Mouse (Mus musculus): ENCODE results near the gene Alkbh2.
A peak's percentile ranks its signal among the peaks of the same experiment; 100 is the strongest.

Alkbh2 gene

DNA sequence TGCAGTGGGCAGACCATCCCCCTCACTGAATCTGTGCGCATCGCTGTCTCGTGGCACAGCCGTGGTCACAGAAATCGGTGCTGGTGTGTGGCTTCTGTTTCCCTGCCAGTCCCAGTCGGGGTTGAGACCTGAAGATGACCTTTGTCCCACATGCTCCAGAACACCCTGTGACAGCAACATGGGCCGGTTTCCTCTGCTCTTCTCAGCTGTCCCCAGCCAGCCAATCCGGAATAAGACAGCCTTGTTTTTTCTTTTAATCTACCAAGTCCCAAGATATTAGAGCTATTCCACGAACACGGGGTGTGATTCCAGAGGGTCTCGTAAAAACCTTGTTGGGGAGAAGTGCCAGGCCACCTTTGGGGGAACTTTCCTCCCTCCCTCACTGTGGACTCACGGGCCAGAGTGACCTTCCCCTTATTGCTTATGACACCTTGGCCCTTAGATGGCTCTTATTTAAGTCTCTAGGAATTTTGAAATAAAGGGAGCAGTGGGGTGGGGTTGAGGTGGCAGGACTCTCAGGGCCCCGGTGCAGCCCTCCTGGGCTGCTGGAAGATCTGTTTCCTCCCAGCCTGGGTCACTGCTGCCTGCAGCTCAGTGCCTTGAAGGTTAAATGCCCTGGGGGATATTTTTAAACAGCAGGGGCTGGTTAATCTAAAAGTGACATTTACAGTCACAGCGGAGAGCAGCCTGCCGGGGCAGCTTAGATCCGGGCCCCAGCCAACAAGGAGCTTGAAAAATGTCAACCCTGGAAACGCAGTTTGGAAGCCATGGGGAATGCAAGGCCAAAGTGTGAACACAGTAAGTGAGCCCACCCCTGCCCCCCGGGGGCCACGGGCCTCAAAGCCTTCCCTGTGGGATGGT, 18.2 kb upstream of the Alkbh2 start, which contains the start of gene Acacb:
Gene Acacb, plus strand, starts transcription at position 508 of the 861 bp plus-strand sequence.
- no peak for DNase-seq (ENCODE audit: low read depth, low spot score)

DNA sequence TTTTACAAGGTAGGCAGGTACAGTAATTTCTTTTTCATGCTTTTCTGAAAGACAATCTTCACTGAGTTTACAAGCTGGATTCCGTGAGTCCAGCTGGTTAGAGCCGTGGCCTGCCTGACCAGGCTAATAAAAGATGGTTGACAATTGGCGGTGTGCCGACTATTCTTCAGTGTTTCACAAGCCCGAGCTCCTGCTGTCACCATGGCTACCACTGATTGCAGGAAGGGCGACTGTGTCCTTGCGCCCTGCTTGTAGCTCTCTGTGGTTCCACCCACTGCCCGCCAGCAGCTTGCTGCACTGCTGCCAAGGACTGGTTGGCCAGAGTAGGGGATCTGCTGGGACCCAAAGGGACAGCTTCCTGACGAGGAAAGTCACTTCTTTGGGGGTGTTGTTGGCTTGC, 11.2 kb upstream of the Alkbh2 start:
- DNase-seq (ENCODE audit: low read depth, low spot score) = peak; percentile 74

DNA sequence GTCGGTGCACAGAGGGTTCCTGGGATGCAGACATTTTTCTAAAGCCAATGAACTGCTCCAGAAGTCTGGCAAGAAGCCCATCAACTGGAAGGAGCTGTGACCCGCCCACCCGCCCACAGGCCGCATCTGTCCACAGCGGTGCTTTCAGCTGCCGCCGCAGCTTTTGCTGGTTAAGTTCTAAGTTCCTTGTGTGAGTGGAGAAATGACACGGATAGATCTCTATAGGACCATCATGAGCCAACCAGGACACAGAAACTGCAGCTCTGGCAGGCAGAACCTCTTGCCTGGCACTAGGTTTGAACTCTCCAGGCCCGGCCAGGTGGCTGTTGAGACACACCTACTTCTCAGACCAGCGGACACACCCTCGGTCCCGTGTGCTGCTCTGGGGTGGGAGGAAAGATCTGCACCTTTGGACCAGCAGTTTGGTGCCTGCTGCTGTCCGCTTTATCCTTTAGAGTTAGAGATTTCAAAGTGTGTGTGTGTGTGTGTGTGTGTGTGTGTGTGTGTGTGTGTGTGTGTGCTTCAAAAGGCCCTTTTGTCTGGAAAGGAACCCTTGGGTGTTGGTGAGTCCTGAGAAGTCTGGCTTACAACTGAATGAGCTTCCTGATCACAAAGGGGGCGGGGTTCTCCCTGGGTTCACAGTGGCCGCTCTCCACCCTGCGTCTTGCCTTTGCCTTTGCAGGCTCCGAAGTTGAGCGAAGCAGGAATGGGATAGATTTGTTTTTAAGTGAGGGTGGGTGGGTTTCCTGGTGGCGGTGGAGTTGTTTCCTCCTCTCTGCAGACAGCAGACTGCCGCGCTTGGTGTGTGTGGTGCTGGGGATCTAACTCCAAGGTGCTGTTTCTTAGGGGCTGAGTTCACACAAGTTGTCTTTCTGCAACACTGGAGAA, 10.5 kb upstream of the Alkbh2 start:
- no peak for DNase-seq (ENCODE audit: low read depth, low spot score)

DNA sequence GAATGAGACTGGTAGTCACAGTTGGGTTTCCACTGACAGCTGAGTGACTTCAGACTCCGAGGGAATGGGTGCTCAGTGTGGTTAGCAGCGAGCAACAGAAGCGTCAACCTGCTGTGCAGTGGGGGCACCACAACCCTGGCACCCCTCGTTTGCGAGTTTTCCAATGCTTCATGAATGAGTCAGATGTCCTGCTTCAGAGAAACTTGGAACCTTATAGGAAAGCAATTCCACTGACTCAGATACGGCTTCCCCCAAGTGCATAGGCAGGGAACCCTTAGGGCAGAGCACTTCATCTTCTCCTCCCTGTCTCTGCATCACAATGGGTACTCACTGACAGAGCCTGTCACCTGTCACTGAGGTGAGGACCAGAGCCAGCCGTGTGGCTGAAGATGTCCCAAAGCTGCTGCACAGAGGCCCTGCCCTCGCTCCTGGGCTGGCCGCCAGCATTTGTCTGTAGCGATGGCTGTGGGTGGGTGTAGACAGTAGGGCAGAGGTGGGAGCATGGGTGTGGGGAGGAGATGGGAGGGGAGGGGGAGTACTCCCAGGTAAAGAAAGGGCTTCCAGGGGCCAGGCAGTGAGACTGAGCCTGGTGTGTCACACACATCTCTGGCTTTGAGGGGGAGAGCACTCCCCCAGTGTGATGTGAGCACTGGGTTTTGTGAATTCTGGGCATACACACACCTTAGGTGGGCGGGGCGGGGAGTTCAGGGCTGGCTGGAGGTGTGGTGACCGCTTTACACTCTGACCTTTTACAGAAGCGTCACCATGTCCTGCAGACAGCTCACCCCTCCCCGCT, 9.7 kb upstream of the Alkbh2 start:
- DNase-seq (ENCODE audit: low read depth, low spot score) = no peak

DNA sequence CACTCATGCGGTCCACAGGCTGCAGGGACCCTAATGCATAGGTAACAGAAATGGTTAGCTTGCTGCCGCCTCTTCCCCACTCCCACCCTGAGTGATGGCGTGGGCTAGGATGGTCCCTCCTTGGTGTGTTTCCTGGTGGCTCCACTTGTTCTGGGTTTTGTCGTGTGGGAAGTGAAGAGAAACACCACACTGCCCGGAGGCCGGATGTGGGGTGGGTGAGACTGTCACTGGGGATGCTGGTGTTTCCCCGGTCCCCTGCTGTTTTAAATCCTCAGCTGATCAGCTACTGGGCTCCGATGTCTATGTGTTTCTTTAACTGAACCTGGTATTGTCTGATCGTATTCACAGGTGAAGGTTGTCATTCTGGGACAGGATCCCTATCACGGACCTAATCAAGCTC, 7.5 kb upstream of the Alkbh2 start:
- no peak for DNase-seq (ENCODE audit: low read depth, low spot score)

DNA sequence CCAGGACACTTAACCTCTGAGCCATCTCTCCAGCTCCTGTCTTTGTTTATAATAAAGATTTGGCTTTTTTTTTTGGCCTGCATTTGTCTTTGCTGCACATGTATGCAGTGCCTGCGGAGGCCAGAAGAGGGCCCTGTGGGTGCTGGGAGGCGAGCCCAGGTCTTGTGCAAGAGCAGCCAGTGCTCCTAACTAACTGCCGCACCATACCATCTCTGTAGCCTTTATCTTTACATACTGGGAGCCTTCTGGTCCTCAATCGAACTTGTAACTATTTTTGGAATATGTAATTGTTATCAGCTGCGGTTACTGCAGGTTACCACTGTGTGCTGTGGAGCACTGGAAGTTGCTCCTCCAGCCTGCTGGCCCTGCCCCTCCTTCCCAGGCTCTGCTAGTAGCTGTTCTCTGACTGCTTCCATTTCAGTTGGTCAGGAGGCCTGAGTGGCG, 6.1 kb upstream of the Alkbh2 start:
- no peak for DNase-seq (ENCODE audit: low read depth, low spot score)

DNA sequence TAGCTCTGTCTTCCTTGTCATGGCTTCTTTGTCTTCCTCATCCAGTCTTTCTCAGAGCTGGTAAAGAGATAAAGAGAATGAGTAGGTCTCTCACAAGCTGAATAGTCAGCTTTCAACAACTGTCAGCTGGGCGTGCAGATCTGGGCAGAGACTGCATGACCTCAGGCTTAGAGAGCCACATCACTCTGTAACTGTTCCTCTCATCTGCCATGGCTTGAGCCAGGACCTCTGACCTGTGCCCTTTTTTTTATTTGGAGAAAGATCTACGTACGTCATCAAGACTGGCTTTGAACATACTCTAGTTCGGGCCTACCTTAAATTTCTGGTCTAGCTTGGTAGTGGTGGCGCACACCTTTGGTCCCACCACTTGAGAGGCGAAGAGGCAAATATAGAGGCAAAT, 4.8 kb upstream of the Alkbh2 start:
- DNase-seq (ENCODE audit: low read depth, low spot score) = no peak

DNA sequence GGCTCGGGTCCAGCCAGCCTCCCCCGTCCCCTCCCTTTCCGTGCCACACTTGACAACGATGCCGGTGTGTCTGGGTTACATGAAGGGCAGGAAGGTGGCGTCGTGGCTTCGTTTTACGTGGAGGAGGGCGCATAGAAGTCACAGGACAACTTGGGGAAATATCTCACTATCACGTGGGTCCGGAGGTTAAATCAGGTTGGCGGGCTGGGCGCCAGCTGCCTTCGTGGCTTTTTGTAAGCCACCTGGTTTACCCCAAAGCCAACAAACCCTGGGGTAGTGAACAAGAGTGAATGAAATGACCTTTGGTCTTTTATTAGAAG, 3.5 kb upstream of the Alkbh2 start:
- no peak for DNase-seq (ENCODE audit: low read depth, low spot score)

DNA sequence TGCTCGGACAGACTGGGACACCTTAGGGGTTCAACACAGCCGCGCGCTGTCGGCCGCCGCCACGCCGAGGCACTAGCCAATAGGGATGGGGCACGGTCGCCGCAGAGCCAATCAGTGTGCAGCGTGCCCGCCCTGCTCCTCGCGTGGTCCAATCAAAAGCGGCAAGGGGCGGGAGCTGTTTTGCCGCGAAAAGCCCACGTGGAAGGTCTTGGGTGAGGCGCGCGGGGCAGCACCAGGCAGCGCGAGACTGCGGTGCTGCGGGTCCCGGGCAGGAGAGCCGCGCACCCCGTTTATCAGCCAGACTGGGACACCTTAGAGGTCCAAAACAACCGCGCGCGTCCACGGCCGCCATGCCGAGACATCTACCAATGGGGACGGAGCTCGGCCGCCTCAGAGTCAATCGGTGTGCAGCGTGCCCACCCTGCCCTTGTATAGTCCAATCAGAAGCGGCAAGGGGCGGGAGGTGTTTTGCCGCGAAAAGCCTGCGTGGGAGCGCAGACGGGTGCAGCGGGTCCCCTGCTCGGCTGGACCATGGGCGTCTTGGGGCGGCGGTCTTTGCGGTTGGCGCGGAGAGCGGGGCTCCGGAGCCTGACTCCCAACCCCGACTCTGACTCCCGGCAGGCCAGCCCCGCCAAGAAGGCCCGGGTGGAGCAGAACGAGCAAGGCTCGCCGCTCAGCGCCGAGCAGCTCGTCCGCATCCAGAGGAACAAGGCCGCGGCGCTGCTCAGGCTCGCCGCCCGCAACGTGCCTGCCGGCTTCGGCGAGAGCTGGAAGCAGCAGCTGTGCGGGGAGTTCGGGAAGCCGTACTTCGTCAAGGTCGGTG, 2.9 kb upstream of the Alkbh2 start:
- peak; percentile 81 for DNase-seq (ENCODE audit: low read depth, low spot score)

DNA sequence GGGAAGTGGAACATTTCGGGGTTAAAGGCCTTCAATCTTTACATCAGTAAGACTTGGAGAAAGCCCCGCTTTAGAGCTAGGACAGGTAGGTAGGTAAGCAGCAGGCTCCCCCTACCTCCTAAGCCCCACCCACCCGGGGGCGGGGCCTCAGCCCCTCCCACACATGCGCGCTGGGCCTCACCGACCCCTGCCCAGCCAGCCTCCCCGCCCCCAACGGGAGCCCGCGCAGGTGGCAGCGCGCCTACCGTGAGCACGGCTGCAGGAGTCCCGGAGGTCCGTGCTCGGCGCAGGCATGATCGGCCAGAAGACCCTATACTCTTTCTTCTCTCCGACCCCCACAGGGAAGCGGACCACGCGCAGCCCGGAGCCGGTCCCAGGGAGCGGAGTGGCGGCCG, 2.2 kb upstream of the Alkbh2 start, which contains the start of gene Ung:
Gene Ung, plus strand, starts transcription at position 176 of the 395 bp plus-strand sequence.
- no peak for DNase-seq (ENCODE audit: low read depth, low spot score)

DNA sequence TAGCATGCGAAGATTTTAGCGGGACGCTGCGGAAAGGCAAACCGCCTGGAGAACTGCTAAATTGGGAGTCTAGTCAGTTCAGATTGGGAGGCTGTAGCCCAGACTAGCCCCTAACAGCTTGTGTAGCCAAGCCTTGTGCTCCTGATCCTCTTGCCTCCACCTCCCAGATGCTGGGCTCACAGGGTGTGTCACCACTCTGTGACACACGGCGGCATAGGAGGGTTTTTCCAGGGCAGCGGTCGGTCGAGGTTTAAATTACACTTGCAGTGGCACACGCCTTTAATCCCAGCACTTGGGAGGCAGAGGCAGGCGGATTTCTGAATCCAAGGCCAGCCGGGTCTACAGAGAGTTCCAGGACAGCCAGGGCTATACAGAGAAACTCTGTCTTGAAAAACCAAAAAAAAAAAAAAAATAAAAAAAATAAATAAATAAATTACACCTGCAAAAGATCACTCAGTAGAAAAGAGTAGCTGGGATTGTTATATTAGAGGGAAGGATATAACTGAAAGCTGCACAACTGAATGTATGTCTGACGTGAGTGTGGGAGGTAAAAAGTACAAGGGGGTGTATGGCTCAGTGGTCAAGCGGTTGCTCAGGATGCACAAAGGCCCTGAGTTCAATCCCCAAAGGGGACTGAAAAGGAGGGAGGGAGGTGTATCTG, 1.7 kb upstream of the Alkbh2 start:
- no peak for DNase-seq (ENCODE audit: low read depth, low spot score)

DNA sequence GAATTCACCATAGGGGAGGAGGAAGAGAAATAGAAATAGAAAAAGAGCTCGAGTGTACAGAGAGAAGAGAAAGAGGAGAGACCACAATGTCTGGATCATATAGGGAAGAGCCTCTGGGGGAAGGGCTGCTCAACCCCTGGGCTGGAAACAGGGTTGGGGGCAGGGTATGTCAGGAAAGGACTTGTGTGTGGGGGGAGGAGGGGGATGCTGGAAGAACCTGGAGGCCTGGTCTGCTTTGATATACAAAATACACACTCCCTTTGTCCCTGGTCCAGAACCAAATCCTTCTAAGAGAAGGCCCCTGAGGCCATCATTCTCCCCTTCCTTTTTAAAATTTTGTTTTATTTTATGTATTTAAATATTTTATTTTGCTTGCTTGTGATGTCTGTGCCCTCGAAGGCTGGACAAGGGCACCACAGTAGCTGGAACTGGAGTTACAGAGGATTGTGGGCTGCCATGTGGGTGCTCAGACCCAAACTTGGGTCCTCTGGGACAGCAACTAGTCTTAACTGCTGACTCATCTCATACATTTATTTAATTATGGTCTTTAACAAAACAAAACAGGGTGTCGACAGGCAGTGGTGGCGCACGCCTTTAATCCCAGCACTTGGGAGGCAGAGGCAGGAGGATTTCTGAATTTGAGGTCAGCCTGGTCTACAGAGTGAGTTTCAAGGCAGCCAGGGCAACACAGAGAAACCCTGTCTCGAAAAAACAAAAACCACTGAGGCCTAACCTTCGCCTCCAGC, 1.3 kb downstream of the Alkbh2 start:
- no peak for DNase-seq (ENCODE audit: low read depth, low spot score)

DNA sequence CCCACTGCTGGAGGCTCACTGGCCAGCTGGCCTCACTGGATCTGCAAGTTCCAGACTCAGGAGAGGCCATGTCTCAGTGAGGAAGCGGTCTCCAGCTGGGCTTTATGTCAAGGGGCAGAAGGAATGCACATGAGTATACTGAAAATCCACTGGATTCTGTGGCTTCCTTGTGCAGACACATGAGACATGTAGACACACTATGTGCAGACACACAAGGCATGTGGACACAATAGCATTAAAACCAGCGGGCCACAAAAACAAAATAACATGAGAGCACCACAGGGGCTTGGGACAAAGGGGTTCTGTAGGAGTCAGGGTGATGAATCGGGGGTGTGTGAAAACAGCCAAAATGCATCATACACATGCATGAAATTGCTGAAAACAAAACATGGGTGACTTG, 2.0 kb downstream of the Alkbh2 start:
- no peak for DNase-seq (ENCODE audit: low read depth, low spot score)

DNA sequence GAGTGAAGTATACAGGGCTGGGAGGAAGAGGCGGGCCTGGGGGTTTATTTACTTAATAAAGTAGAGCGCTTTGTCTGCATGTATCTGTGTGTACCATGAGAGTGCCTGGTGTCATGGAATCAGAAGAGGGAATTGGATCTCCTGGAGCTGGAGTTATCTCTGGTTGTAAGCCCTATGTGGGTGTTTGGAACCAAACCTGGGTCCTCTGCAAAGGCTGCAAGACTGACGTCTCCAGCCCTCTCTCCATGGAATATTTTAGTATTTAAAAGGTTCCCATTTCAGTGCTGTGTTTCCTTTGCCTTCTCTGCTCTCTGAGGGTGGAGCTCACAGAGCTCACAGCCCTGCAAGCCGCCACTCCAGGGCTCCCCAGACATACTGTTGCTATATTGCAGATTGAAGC, 8.2 kb downstream of the Alkbh2 start:
- DNase-seq (ENCODE audit: low read depth, low spot score) = peak; percentile 59

DNA sequence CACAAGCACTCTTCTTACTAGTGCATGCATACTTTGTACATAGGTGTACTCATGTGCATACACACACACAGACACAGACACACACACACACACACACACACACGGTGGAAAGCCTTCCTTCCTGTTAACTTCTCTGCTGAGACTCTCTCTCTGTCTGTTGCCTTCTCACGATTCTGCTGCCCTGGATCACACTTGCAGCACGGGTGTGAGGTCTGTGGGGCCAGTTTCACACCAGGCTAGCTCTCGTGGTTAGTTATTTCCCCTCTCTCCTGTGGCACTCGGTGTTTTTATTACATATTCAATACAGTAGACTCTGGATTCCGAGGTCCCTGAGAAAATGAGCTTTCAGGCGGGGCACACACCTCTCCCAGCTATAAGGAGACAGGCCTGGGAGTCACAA, 11.4 kb downstream of the Alkbh2 start:
- DNase-seq (ENCODE audit: low read depth, low spot score) = no peak

DNA sequence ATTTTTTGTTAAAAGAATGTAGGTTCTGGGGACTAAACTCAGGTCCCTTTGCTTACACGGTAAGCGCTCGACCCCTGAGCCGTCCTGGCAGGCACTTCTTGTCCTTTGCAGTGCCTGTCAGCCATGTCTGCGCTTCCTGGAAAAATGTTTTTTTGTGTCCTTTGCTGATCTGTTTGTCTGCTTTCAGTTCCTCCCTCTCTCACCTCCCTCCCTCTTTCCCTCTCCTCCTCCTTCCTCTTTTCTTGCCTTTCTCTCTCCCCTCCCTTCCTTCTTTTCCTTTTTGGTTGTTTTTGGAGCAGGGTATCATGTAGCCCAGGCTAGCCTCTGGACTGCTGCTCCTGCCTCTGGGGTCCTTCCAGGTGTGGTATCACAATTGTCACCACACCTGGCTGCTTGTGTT, 13.0 kb downstream of the Alkbh2 start:
- no peak for DNase-seq (ENCODE audit: low read depth, low spot score)

DNA sequence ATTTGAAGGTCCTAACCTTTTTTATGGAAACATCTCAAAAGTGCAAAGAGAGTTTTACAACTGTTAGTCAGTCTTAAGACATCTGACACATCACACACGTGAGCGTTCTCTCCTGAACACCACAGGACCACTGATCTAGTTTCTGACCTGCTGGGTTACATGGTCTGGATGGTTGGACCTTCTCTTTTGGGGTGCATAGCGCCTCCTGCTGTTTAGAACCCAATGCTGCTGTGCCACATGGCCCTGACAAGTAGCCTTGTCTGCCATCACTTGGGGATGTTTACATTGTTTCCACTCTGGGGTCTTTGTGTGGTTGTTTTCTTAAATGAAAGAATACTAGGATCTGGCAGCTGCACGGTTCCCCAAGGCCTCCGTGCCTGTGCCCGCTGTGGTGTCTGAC, 14.7 kb downstream of the Alkbh2 start:
- DNase-seq (ENCODE audit: low read depth, low spot score) = no peak

DNA sequence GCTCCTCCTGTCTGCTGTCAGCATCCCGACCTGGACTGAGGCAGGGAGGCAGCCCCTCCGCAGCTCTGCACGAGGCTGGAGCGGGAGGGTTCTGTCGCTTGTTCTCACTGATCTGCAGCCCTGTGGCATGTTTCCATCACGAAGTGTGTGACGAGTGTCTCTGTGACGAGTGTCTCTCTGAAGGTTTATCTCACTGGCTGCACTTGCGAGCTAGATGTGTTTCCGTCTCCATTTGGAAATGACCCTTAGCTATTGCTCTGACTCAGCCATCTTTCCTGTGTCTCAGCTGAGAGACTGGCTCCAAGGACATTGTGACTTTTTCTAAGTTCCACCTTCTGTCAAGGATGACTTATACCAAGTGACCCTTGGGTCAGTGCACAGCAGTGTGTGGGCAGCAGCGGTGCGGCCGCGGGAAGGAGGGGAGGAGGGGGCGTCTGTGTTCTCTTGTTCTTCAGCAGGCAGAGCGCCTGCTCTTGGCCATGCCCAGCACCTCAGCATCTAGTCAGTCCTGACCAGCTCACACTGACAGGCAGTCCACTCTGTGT, 21.6 kb downstream of the Alkbh2 start:
- DNase-seq (ENCODE audit: low read depth, low spot score) = no peak

DNA sequence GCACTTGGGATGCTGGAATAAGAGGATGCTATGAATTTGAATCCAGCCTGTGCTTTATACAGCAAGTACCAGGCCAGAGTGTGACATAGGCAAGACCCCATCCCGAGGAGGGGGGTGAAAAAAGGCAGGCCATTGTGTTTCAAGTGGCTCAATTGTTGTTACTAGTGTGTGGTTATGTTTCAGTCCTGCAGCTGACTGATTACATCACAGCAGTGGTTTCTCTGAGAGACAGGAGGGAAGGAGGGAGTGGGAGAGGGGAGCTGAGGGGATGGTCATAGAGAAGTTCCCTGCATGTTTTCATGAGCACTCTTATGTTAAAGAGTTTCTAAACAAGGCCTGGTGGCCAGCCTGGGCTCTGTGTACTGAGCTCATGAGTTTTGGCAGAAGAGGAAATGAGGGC, 25.2 kb downstream of the Alkbh2 start:
- peak; percentile 70 for DNase-seq (ENCODE audit: low read depth, low spot score)

Measured in telencephalon, adult 2 months (tissue).